Mouse (Mus musculus) lung, postnatal 0 days (tissue): ENCODE results near the gene Map3k14.

Experiments used
- CTCF ChIP-seq: IDR thresholded peaks from 2 replicates; pipeline ENCODE4 v1.5.1; 2016; ENCODE audit warnings: antibody characterized with exemption, mild to moderate bottlenecking
- EP300 ChIP-seq: IDR thresholded peaks from 2 replicates; pipeline ENCODE4 v1.6.1; 2016; ENCODE audit warnings: antibody characterized with exemption, mild to moderate bottlenecking, control low read depth

DNA sequence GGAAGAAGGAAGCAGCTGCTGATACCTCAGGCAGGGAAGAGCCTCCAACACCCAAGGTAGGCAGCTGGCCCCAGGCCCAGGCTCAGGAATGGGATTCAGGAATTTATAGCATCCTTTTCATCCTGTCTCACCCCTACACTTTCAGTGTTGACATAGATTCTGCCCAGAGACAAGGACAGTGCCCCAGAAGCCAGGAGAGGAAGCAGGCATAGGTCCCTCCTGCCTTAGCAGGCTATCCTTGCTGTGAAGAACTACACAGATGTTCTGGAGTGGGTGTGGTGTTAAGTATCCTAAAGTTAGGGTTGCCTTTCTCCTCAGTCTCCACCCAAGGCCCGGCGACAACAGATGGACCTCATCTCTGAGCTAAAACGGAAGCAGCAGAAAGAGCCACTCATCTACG, 69.9 kb downstream of the Map3k14 start:
- TF ChIP-seq CTCF (no peak), EP300 (no peak)
